Mouse (Mus musculus) cerebellum, adult (tissue): ENCODE results near the gene Ccng1.
"Not testable (repeated sequence)": the region's sequence is repeated elsewhere in the genome, so short reads cannot be mapped to it uniquely, and the experiment has no call there.

Experiments
- ATAC-seq: cut with Nextera tagmentation; 2 replicates; pipeline ENCODE4 v1.9.2; 2017; ENCODE audit warnings: mild to moderate bottlenecking, moderate library complexity, mixed read lengths; ENCODE audit not compliant: insufficient number of reproducible peaks, low FRiP score, low TSS enrichment

Ccng1 gene

GRCm38 (mm10) chr11:40733339-40734174 lies 21.6 kb downstream of the Ccng1 start, which contains the start of the genes Hmmr and Nudcd2:
Hmmr (minus strand) TSS chr11:40733422.
Nudcd2 (plus strand) TSS chr11:40733667.
- ATAC-seq = peak; percentile 99

- ATAC-seq = no peak
These were observed 22.1 kb downstream of the Ccng1 start for GRCm38 (mm10) chr11:40732997-40733338.

GRCm38 (mm10) chr11:40718324-40718723 lies 36.8 kb downstream of the Ccng1 start:
- ATAC-seq = no peak

- no peak for ATAC-seq
These were observed 39.6 kb downstream of the Ccng1 start for GRCm38 (mm10) chr11:40715524-40715923.

GRCm38 (mm10) chr11:40713858-40714257 lies 41.3 kb downstream of the Ccng1 start:
- no peak for ATAC-seq

- ATAC-seq = not testable (repeated sequence)
These were observed 45.2 kb downstream of the Ccng1 start for GRCm38 (mm10) chr11:40709899-40710298.
